Mouse (Mus musculus): ENCODE data around the gene Capn10. TPM values are rescaled to one million over a fixed set of nuclear protein-coding genes. Genes with fewer than 3 reads are reported as not detected.

Capn10 gene
- polyA plus RNA-seq (2014; fragmentation: Nextera tagmentation; extraction: Ambion mirVana) = 41.0 and 43.0 TPM in 2 replicates

DNA sequence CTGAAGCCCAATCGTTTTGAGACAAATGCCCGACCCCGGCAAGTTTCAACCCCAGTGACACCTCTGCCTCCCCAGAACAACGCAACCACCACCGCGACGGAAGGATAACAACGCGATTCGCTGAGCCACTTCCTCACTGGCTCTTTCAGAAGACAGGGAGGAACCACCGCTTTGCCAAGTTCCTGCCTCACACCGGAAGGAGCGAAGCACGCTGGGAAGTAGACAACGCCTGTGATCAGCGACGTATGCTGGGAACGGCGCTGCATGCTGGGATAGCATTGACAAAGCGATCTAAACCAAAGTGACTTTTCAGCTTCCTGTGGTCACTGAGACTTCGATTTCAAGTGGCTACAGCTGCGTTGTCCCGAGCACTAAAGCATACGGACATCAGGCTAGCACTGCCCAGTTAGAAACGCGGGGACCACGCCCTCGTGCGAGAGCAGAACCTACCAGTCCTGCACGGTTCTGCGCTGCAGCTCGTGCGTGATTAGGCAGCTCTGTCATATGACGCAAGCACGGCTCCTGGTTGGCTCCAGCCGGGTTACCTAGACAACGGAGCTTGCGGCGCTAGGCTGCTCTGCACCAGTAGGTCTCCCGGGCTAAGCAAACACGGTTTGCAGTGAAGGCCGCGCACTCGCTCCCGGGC, at the start of gene Capn10:
Gene Capn10, plus strand, starts transcription at position 195 of the 646 bp plus-strand sequence.
- DNase-seq (ENCODE audit: low spot score) = peak; percentile 96
- peak within 1 kb of the TSS; percentile 69 for H3K4me2 ChIP-seq (ENCODE audit: low read depth, low read length, severe bottlenecking)
- WGBS = under 1% methylated on average over 45 of the region's 45 CpGs
- peak within 1 kb of the TSS; percentile 91 for H3K27ac ChIP-seq (ENCODE audit: low read depth, low read length)
- H3K9me3 ChIP-seq (ENCODE audit: control insufficient read depth, low read length) = no peaks in the 10 kb centered on the region
- H3K4me1 ChIP-seq (replicated peaks; ENCODE audit: control insufficient read depth, insufficient read depth, low read length) = peaks cover 11% of the 10 kb centered on the region; the same call in 1 of the 2 replicates
- peak; percentile 100 for ATAC-seq (replicated peaks; ENCODE audit: low FRiP score)
- H3K4me3 ChIP-seq (ENCODE audit: low read depth, low read length) = peak within 1 kb of the TSS; percentile 67
- no peaks in the 10 kb centered on the region for H3K27me3 ChIP-seq (ENCODE audit: control insufficient read depth, insufficient read depth, low read length)
- no peaks in the 10 kb centered on the region; the same call in 1 of the 2 replicates for H3K36me3 ChIP-seq (ENCODE audit: control insufficient read depth, insufficient read depth, low read length)
- peak within 1 kb of the TSS; percentile 78 for H3K9ac ChIP-seq (ENCODE audit: low read length)

DNA sequence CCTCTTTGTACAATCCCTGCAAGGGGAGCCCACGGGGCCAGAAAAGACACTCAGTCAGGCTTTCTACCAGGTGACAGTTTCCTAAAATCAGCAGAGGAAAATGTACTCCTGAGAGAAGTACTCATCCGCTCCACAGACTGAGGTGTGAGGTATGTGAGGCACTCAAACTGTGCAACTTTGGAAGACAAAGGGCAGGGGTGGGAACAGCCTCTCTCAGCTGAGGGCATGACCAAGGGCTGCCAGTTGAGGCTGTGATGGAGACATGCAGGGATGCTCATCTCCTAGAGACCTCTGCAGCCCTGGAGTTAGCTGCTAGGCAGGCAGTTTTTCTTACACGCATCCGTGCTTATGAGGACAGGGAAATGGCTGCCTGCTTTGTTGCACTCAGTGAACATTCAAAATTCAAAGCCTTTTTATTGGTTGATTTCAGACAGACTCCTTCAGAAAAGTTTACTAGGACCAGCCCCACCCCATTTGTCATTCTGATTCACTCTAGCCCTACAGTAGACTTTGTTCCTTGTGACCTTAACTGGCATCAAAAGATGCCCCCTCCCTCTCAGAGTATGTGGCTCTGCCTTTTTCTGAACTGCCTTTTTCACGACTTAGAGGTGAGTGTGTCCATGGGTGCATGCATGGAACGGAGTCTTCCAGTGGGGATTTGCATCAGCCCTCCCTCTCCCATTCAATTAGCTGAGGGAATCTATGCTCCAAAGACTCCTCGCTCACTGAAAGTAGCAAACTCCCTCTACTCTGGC, 45.1 kb upstream of the Capn10 start:
- H3K9ac ChIP-seq (ENCODE audit: low read length) = no peak overlapping the region
- no peak overlapping the region for H3K27ac ChIP-seq (ENCODE audit: low read depth, low read length)
- H3K4me3 ChIP-seq (ENCODE audit: low read depth, low read length) = no peak overlapping the region
- H3K36me3 ChIP-seq (ENCODE audit: control insufficient read depth, insufficient read depth, low read length) = no peaks in the 10 kb centered on the region
- no peaks in the 10 kb centered on the region for H3K4me1 ChIP-seq (replicated peaks; ENCODE audit: control insufficient read depth, insufficient read depth, low read length)
- WGBS = 74% methylated on average over 7 of the region's 7 CpGs
- no peak overlapping the region for H3K4me2 ChIP-seq (ENCODE audit: low read depth, low read length, severe bottlenecking)
- no peaks in the 10 kb centered on the region for H3K27me3 ChIP-seq (ENCODE audit: control insufficient read depth, insufficient read depth, low read length)
- no peaks in the 10 kb centered on the region for H3K9me3 ChIP-seq (ENCODE audit: control insufficient read depth, low read length)
- DNase-seq (ENCODE audit: low spot score) (no peak), ATAC-seq (replicated peaks; ENCODE audit: low FRiP score) (no peak)

DNA sequence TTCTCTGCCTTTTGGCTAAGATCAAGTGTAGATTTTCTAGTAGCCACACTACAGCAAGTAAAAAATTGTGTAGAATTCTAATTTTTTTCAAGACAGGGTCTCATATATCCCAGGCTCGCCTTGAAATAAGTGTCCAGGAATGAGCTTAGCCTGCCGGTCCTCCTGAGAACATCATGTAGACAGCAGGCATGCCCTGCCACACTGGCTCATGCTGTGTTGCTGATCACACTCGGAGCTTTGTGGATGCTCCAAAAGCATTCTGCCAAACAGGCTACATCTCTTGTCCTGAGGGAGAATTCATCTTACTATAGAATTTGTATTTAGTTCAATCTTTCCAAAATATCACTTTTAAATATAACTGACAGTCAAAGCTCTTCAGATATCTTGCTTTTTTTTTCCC, 41.4 kb upstream of the Capn10 start:
- no peak overlapping the region for H3K4me3 ChIP-seq (ENCODE audit: low read depth, low read length)
- H3K36me3 ChIP-seq (ENCODE audit: control insufficient read depth, insufficient read depth, low read length) = no peaks in the 10 kb centered on the region
- H3K9ac ChIP-seq (ENCODE audit: low read length) = no peak overlapping the region
- WGBS = 69% methylated on average over 3 of the region's 3 CpGs
- no peak overlapping the region for H3K4me2 ChIP-seq (ENCODE audit: low read depth, low read length, severe bottlenecking)
- DNase-seq (ENCODE audit: low spot score) (no peak), ATAC-seq (replicated peaks; ENCODE audit: low FRiP score) (no peak)
- no peaks in the 10 kb centered on the region for H3K27me3 ChIP-seq (ENCODE audit: control insufficient read depth, insufficient read depth, low read length)
- no peaks in the 10 kb centered on the region for H3K9me3 ChIP-seq (ENCODE audit: control insufficient read depth, low read length)
- H3K27ac ChIP-seq (ENCODE audit: low read depth, low read length) = no peak overlapping the region
- H3K4me1 ChIP-seq (replicated peaks; ENCODE audit: control insufficient read depth, insufficient read depth, low read length) = no peaks in the 10 kb centered on the region

DNA sequence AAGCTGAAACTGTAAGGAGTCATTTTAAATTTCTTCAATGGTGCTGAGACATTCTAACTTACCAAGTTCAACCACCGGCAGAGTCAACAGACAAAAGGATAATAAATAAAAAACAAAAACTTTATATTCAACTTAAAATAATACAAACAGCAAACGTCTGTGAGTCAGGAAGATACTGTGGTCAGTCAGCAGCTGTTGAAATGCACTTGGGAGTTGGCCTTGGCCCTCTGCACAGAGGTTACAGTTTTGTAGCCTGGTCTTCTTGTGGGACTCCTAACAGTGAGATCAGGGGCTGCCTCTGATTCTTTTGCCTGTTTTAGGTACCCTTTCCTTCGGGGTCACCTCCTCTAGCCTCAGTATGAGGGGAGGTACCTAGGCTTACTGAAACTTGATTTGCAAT, 40.3 kb upstream of the Capn10 start:
- Histone ChIP-seq H3K9me3 (ENCODE audit: control insufficient read depth, low read length) (no peaks in the 10 kb centered on the region), H3K4me3 (ENCODE audit: low read depth, low read length) (no peak overlapping the region), H3K9ac (ENCODE audit: low read length) (no peak overlapping the region), H3K36me3 (ENCODE audit: control insufficient read depth, insufficient read depth, low read length) (no peaks in the 10 kb centered on the region), H3K4me1 (replicated peaks; ENCODE audit: control insufficient read depth, insufficient read depth, low read length) (no peaks in the 10 kb centered on the region), H3K27ac (ENCODE audit: low read depth, low read length) (no peak overlapping the region), H3K27me3 (ENCODE audit: control insufficient read depth, insufficient read depth, low read length) (no peaks in the 10 kb centered on the region), H3K4me2 (ENCODE audit: low read depth, low read length, severe bottlenecking) (no peak overlapping the region)
- 76% methylated on average over 3 of the region's 3 CpGs for WGBS
- ATAC-seq (replicated peaks; ENCODE audit: low FRiP score) (no peak), DNase-seq (ENCODE audit: low spot score) (no peak)

DNA sequence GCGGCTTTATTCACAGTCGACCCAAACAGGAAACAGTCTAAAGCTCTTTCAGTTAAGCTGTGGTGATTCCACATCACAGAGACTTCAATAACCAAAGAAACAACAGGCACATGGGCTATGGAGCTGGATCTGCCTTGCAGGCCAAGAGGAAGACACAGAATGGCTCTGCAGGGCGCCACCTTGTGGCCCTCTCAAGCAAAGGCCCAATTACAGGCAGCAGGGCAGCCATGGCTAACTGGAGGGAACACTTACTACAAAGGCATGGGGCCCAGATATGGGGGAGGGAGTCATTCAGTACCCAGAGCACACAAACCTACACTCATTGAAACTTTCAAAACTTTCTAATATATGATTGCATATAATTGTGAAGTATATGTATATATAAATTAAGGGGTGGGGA, 39.1 kb upstream of the Capn10 start:
- 13% methylated on average over 3 of the region's 3 CpGs for WGBS
- no peak overlapping the region for H3K4me2 ChIP-seq (ENCODE audit: low read depth, low read length, severe bottlenecking)
- H3K27me3 ChIP-seq (ENCODE audit: control insufficient read depth, insufficient read depth, low read length) = no peaks in the 10 kb centered on the region
- no peak overlapping the region for H3K4me3 ChIP-seq (ENCODE audit: low read depth, low read length)
- H3K9ac ChIP-seq (ENCODE audit: low read length) = no peak overlapping the region
- DNase-seq (ENCODE audit: low spot score) = peak; percentile 92
- H3K36me3 ChIP-seq (ENCODE audit: control insufficient read depth, insufficient read depth, low read length) = no peaks in the 10 kb centered on the region
- H3K27ac ChIP-seq (ENCODE audit: low read depth, low read length) = no peak overlapping the region
- peak; percentile 78 for ATAC-seq (replicated peaks; ENCODE audit: low FRiP score)
- no peaks in the 10 kb centered on the region for H3K4me1 ChIP-seq (replicated peaks; ENCODE audit: control insufficient read depth, insufficient read depth, low read length)
- no peaks in the 10 kb centered on the region for H3K9me3 ChIP-seq (ENCODE audit: control insufficient read depth, low read length)

DNA sequence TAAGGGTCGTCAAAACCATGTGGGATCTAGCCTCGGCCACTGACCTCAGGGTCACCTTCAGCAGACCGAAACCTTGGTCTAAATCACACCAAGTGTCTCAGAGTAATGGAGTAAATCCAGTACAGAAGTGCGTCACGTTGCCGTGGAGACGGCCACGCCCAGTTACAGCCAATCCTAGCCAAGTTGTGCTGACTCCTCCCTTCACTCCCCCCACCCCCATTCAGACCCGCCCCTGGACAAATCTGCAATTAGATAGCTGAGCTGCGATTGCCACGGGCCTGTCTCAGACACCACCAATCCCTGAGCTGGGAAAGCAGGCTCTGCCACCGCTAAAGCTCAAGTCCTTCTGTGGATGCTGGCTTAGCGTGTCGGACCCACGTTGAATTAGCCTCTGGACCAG, 31.4 kb upstream of the Capn10 start, which contains the start of gene Ankmy1:
Gene Ankmy1, minus strand, starts transcription at position 121 of the 400 bp plus-strand sequence.
- H3K27me3 ChIP-seq (ENCODE audit: control insufficient read depth, insufficient read depth, low read length) = no peaks in the 10 kb centered on the region
- H3K4me3 ChIP-seq (ENCODE audit: low read depth, low read length) = peak within 1 kb of the TSS; percentile 20
- 2% methylated on average over 15 of the region's 15 CpGs for WGBS
- H3K36me3 ChIP-seq (ENCODE audit: control insufficient read depth, insufficient read depth, low read length) = no peaks in the 10 kb centered on the region
- DNase-seq (ENCODE audit: low spot score) (peak; percentile 88), ATAC-seq (replicated peaks; ENCODE audit: low FRiP score) (peak; percentile 51)
- no peaks in the 10 kb centered on the region for H3K9me3 ChIP-seq (ENCODE audit: control insufficient read depth, low read length)
- H3K9ac ChIP-seq (ENCODE audit: low read length) = no peak within 1 kb of the TSS
- peaks cover 4% of the 10 kb centered on the region; the same call in 1 of the 2 replicates for H3K4me1 ChIP-seq (replicated peaks; ENCODE audit: control insufficient read depth, insufficient read depth, low read length)
- no peak within 1 kb of the TSS for H3K27ac ChIP-seq (ENCODE audit: low read depth, low read length)
- H3K4me2 ChIP-seq (ENCODE audit: low read depth, low read length, severe bottlenecking) = peak within 1 kb of the TSS; percentile 48

DNA sequence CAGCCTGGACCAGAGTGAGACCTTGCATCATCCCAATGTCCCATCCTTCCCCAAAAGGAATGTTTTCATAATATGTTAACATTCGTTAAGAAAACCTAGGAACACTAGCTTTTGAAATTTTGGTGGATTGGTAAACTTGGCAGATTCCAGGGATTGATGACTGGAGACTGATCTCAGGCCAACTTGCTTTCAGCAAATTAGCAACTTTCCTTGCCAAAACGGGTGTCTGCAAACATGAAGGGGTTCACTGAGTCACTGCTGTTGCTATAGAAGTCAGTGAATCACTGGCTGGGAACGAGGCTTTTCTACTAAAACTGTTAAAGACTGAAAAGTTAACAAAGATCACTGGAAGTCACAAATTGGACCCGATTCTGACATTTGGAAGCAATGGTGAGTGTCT, 30.5 kb upstream of the Capn10 start:
- Histone ChIP-seq H3K36me3 (ENCODE audit: control insufficient read depth, insufficient read depth, low read length) (no peaks in the 10 kb centered on the region), H3K27ac (ENCODE audit: low read depth, low read length) (no peak overlapping the region), H3K4me1 (replicated peaks; ENCODE audit: control insufficient read depth, insufficient read depth, low read length) (peaks cover 8% of the 10 kb centered on the region; the same call in 1 of the 2 replicates), H3K9me3 (ENCODE audit: control insufficient read depth, low read length) (no peaks in the 10 kb centered on the region), H3K9ac (ENCODE audit: low read length) (no peak overlapping the region), H3K4me2 (ENCODE audit: low read depth, low read length, severe bottlenecking) (no peak overlapping the region), H3K27me3 (ENCODE audit: control insufficient read depth, insufficient read depth, low read length) (no peaks in the 10 kb centered on the region), H3K4me3 (ENCODE audit: low read depth, low read length) (no peak overlapping the region)
- DNase-seq (ENCODE audit: low spot score) = no peak
- WGBS = 83% methylated on average over 4 of the region's 4 CpGs
- no peak for ATAC-seq (replicated peaks; ENCODE audit: low FRiP score)

DNA sequence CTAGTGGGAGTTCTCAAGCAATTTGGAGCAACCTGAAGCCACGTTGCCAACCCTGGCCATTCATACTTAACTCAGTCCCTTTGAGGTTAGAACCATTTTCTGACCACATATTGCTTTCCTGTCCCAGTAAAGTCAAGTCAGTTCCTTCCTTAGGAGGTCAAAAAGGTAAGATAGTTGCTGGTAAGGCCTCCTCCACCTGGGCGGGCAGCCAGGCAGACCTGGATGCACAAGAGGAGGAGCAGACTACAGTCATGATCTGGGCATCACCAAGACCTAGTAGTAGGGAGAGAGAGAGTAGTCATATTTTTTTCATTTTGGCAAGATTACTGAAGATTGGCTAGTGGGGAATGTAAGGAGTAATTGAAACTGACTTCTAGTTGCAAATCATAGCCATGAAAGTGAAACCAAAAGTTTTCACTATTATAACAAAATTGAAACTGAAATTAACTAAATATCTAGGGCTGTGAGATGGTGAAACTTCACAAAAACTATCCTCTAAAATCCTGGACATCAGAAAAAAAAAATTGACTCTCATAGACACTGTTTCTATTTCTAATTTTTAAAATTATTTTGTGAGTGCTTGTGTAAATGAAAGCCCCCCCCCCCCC, 28.4 kb upstream of the Capn10 start:
- H3K9me3 ChIP-seq (ENCODE audit: control insufficient read depth, low read length) = no peaks in the 10 kb centered on the region
- DNase-seq (ENCODE audit: low spot score) (no peak), ATAC-seq (replicated peaks; ENCODE audit: low FRiP score) (no peak)
- no peak overlapping the region for H3K4me2 ChIP-seq (ENCODE audit: low read depth, low read length, severe bottlenecking)
- H3K4me3 ChIP-seq (ENCODE audit: low read depth, low read length) = no peak overlapping the region
- 90% methylated on average over 2 of the region's 2 CpGs for WGBS
- H3K27me3 ChIP-seq (ENCODE audit: control insufficient read depth, insufficient read depth, low read length) = no peaks in the 10 kb centered on the region
- H3K36me3 ChIP-seq (ENCODE audit: control insufficient read depth, insufficient read depth, low read length) = no peaks in the 10 kb centered on the region
- H3K4me1 ChIP-seq (replicated peaks; ENCODE audit: control insufficient read depth, insufficient read depth, low read length) = peaks cover 15% of the 10 kb centered on the region
- no peak overlapping the region for H3K9ac ChIP-seq (ENCODE audit: low read length)
- H3K27ac ChIP-seq (ENCODE audit: low read depth, low read length) = no peak overlapping the region
